Mouse (Mus musculus) megakaryocyte-erythroid progenitor cell, adult 5-6 weeks (primary cell): ENCODE data around the gene Arfgef3. TPM values are rescaled to one million over a fixed set of nuclear protein-coding genes. Genes with fewer than 3 reads are reported as not detected.

ENCODE experiments used
- ATAC-seq: replicated peaks from 2 replicates; pipeline ENCODE4 v1.8.0; 2016; ENCODE audit warnings: mild to moderate bottlenecking, inconsistent platforms; ENCODE audit not compliant: severe bottlenecking, poor library complexity, low FRiP score, low TSS enrichment
- total RNA-seq, 2 experiments: library from RNA; stranded (forward) in 1 of 2; stranded (reverse) in 1 of 2; fragments of 200-1000, 215-1000 nt in 1 of 2; fragments of >200 nt in 1 of 2; fragmentation: Nextera tagmentation in 1 of 2; gene quantifications; 2 replicates each; pipeline ENCODE4 v1.2.3; 2014 to 2017

Gene Arfgef3
- total RNA-seq (2014; fragmentation: Nextera tagmentation): not detected in 2 replicates
- 0.14 TPM in 1 of 2 replicates, not detected in the other for total RNA-seq (2017)

GRCm38 (mm10) chr10:18743286-18744142 is at the start of gene Arfgef3:
Gene Arfgef3, minus strand, starts transcription at chr10:18743949.
- ATAC-seq: peak; percentile 75

- no peak for ATAC-seq
Measured at GRCm38 (mm10) chr10:18790063-18790462, 46.3 kb upstream of the Arfgef3 start.

DNA sequence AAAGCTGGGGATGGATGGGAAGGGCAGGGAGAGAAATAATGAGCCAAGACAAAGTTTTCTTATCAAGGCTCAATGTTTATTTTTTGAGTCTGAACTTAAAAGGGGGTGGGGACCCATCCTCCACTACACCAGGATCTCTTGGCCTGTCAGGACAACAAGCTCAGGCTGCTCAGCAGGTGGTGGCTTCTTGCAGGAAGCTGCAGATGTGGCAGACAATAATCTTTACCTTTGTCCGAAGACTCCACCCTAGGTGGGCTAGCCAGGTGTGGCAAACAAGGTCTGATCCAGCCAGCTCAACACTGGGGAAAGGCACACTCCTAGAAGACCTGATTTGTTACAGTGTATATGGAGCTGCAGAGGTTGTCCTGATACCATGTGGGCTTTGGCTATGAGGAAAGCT is 44.9 kb upstream of the Arfgef3 start:
- no peak for ATAC-seq

DNA sequence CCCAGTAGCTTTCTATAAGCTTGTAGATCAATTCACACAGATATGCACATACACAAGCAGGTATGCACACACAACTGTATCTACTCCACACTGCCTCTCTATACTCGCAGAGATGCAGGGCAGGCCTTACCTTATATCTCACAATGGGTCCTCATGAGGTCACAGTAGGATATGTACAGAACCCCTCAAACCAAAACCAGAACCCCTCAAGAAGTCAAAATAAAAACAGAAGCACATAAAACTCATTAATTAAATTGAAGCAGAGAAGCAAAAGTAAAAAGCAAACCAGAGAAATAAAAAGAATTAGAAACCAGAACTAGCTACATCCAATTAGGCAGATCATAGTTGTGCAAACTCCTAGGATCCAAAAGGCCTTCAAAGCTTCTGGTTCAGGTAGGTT is 42.9 kb upstream of the Arfgef3 start, which contains the start of gene Gm4922:
Gene Gm4922 (minus strand): TSS at position 101 of the 400 bp plus-strand sequence.
- ATAC-seq: no peak

GRCm38 (mm10) chr10:18777546-18777945 is 33.8 kb upstream of the Arfgef3 start:
- ATAC-seq: no peak

GRCm38 (mm10) chr10:18772537-18773179 is 28.9 kb upstream of the Arfgef3 start:
- no peak for ATAC-seq

DNA sequence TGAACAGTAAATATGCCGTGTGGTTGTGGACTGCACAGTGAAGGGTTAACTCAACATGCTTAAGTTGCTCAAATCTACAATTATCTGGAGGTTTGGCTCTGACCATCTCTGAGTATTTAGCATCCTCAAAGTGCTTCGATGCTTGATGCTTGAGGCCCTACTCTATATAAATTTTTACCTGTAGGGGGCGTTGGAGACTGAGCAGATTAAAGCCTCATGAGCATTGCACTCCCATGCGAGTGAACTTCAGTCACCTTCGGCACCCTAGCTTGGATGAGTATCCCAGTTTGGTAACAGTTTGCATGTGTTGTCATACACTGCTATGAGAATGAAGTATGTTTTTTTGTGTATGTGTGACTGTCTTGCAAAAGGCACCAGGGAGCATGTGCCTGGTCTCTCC is 26.2 kb upstream of the Arfgef3 start:
- no peak for ATAC-seq

- ATAC-seq: 0 out of 2 replicates have a peak, but pooled peaks have one; percentile 47
Measured at GRCm38 (mm10) chr10:18760241-18760640, 16.5 kb upstream of the Arfgef3 start.

DNA sequence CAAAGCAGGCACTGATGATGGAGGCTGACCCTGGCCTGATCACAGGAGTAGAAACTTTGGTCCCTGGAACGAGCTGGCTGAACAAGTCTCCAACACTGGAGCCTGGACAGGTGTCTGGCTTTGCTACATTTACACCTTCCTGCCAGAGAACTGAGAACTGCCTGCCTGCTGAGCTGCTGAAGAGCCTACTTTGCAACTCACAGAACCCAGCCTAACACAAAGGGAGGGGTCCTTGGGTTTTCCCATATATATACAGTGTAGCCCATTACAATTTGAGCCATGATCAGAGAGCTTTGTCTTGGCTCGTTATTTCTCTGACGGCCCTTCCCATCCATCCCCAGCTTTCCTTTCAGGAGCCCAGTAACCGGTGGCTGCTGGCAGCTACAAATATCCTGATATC is 6.3 kb upstream of the Arfgef3 start:
- ATAC-seq: no peak

GRCm38 (mm10) chr10:18742086-18742485 is 1.7 kb downstream of the Arfgef3 start:
- no peak for ATAC-seq

DNA sequence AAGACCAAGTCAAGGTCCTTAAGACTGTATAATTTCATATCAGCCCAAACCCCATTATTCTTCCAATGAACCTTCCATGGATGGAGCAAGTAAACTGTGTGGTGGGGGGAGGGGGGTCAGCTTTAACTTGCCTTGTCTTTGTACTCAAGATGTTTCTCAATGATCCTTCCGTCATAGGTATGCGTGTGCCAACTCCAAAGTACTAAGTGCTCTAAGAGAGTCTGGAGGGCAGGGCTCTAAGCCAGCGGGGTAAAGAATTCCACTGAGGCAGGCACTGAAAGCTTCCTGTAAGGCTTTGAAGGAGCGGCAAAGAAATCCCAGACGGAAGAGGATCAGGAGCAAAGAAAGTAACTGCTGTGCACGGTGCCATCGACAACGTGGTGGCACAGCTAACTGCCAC is 2.7 kb downstream of the Arfgef3 start:
- no peak for ATAC-seq

- ATAC-seq: no peak
Measured at GRCm38 (mm10) chr10:18728548-18728947, 15.2 kb downstream of the Arfgef3 start.

- no peak for ATAC-seq
Measured at GRCm38 (mm10) chr10:18711436-18711835, 32.3 kb downstream of the Arfgef3 start.

DNA sequence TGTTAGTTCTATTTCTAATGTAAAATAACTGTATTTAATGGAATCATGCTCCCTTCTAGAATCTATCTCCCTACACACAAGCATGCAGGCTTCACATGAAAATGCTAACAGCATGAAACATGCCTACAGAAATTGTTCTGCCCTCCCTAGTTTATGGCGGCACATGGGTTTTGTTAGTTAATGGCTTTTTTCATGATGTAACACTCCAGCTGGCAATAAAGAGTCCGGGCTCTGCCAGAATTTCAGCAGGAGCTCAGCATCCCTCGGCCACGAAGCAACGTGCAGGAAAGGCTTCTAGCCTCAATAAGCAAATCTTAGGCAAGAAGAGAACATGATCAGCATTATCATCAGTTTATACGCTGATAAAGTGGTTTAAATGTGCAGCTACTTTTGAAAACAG is 32.8 kb downstream of the Arfgef3 start:
- ATAC-seq: no peak

DNA sequence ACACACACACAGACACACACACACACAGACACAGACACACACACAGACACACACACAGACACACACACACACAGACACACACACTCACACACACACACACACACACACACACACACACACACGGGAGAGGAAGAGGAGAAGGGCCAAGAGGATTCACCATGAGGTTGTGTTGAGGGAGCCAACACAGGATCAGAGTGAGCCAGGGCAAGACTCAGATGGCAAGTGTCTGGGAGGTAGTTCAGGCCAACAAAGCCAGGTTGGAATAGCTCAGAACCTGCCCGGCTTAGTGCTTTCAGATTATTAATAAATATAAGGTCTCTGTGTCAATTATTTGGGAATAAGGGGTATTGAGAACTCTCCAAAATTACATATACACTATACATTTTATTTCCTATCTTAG is 33.9 kb downstream of the Arfgef3 start:
- no peak for ATAC-seq

DNA sequence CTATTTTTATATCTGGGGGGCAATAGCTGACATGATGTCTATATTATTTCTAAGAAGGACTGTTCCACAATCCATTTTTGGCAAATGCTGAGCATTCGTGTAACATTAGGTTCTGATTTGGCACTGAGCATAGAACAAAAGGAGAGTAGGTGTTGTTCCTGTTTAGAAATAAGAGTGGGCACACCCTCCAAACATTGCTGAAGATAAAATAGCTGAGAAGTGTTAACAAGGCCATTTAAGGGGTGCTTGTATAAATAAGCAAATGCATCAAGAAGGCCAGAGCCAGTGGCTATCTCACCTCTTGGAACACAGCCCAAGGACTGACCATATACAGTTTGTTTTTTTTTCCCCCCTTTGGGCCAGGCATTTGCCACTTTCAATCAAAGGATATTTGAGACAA is 35.1 kb downstream of the Arfgef3 start:
- ATAC-seq: no peak

- ATAC-seq: no peak
Measured at GRCm38 (mm10) chr10:18704393-18705120, 39.2 kb downstream of the Arfgef3 start.

DNA sequence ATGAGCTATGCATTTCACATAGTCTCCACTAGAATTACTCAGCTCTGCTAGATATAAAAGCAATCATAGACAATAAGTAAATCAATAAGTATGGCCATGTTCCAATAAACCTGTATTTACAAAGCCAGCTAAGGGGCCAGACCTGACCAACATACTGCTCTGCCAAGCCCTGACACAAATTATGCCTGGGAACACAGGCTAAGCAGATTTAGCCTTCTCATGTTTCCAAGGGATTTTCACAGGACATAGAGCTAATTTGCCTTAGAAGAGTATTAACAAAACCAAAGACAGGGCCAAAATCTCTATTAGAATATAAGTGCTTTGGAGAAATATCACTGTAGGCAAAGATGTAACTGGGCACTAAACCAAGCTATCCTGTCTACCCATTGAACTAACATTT is 42.2 kb downstream of the Arfgef3 start:
- no peak for ATAC-seq

GRCm38 (mm10) chr10:18700117-18700516 is 43.6 kb downstream of the Arfgef3 start:
- no peak for ATAC-seq

GRCm38 (mm10) chr10:18699151-18699550 is 44.6 kb downstream of the Arfgef3 start:
- ATAC-seq: no peak
